8 mouse cellular contexts compared by ENCODE assay signal in genomic region chr10:75439211-75439811, GRCm38 (mm10). TPM values are rescaled to one million over a fixed set of nuclear protein-coding genes. Genes with fewer than 3 reads are reported as not detected.
A peak's percentile ranks its signal among the peaks of the same experiment; 100 is the strongest.
DNase-seq lines count a peak whose midpoint lies in the region; ATAC-seq and TF ChIP-seq lines count a peak whose summit lies in the region.

No protein-coding gene starts in this region.

- 0 out of 2 replicates have a peak overlapping the region, but pooled peaks have one; percentile 9 for H3K27ac ChIP-seq in heart, adult 2 months
- no peak overlapping the region for H3K27ac ChIP-seq in heart, embryonic 12.5 days (ENCODE audit: poor library complexity, severe bottlenecking)
- no peak overlapping the region for H3K27ac ChIP-seq in ES-E14 (ENCODE audit: insufficient read depth, low read depth, low read length, poor library complexity, severe bottlenecking)

- H3K4me3 ChIP-seq in heart, adult 2 months: no peak overlapping the region
- H3K4me3 ChIP-seq in heart, embryonic 12.5 days: no peak overlapping the region
- H3K4me3 ChIP-seq in ES-E14 (ENCODE audit: insufficient read depth in 1 of 2, low read depth in 1 of 2, low read length in 2 of 2, poor library complexity in 1 of 2, severe bottlenecking in 1 of 2): no peak overlapping the region

- H3K36me3 ChIP-seq in heart, adult 2 months (ENCODE audit: control insufficient read depth, insufficient read depth, low read length): no peaks in the 10 kb centered on the region
- H3K36me3 ChIP-seq in heart, embryonic 12.5 days: no peaks in the 10 kb centered on the region
- no peaks in the 10 kb centered on the region for H3K36me3 ChIP-seq in ES-E14 (ENCODE audit: control insufficient read depth, insufficient read depth, low read length, poor library complexity, severe bottlenecking)

- DNase-seq in heart, adult 2 months: peak in 1 of 2 experiments; percentile 62
- DNase-seq in ES-E14 (ENCODE audit: low read depth, low spot score): no peak
- peak; percentile 65 for DNase-seq in embryo, embryonic 10 days (ENCODE audit: low spot score)
- peak; percentile 53 to 67 for DNase-seq in heart, postnatal 36 days
- peak; percentile 61 for DNase-seq in left cerebral cortex, postnatal 4 days
- DNase-seq in natural killer cell, adult 2 months (ENCODE audit: low spot score in 2 of 2): peak; percentile 28 to 54
- no peak for DNase-seq in ovary, postnatal 36 days (ENCODE audit: low spot score)

- TF ChIP-seq EP300 in heart, adult 2 months (IDR thresholded peaks at IDR 0.05; ENCODE audit: insufficient read depth, low read depth, low read length): 0 out of 2 replicates have a peak, but pooled peaks have one; percentile 9

- H3K9me3 ChIP-seq in heart, embryonic 12.5 days (replicated peaks): no peaks in the 10 kb centered on the region
- no peaks in the 10 kb centered on the region for H3K9me3 ChIP-seq in ES-E14 (ENCODE audit: control insufficient read depth, insufficient read depth, low read depth, low read length)

- peak; percentile 90 for TF ChIP-seq CTCF in heart, adult 2 months (IDR thresholded peaks at IDR 0.05)

- in situ Hi-C loops in ES-E14 (cut with MboI; ENCODE audit: low sequenced_read_pairs in 2 of 2, unreplicated experiment in 2 of 2): loop anchor here in 1 of 2 experiments (5.0 kb wide), 1 partner anchor 252 kb away; no protein-coding TSS in a partner anchor

- TF ChIP-seq POLR2A in heart, adult 2 months (IDR thresholded peaks at IDR 0.05; ENCODE audit: insufficient read depth, low read depth, low read length): no peak

- H3K79me2 ChIP-seq in heart, adult 2 months (replicated peaks; ENCODE audit: control insufficient read depth, insufficient read depth, low read length): no peaks in the 10 kb centered on the region

- intact Hi-C loops in heart, adult 2 months (cut with DNase I): loop anchor here (1.0 to 5.0 kb wide), 2 partner anchors 47 to 184 kb away; no protein-coding TSS in a partner anchor
- intact Hi-C loops in heart, postnatal 36 days (cut with DNase I): loop anchor here (1.0 to 5.0 kb wide), 2 partner anchors 47 to 162 kb away; no protein-coding TSS in a partner anchor
- intact Hi-C loops in left cerebral cortex, postnatal 4 days (cut with DNase I): loop anchor here (2.0 to 5.0 kb wide), 2 partner anchors 123 to 162 kb away; partner anchors contain the start of gene Adora2a

- H3K4me2 ChIP-seq in heart, embryonic 12.5 days: no peak overlapping the region

- peaks cover 5% of the 10 kb centered on the region for H3K4me1 ChIP-seq in heart, adult 2 months (ENCODE audit: control insufficient read depth, insufficient read depth, low read length)
- peaks cover 33% of the 10 kb centered on the region for H3K4me1 ChIP-seq in heart, embryonic 12.5 days (replicated peaks)
- H3K4me1 ChIP-seq in ES-E14 (ENCODE audit: control insufficient read depth in 2 of 2, insufficient read depth in 2 of 2, low read length in 2 of 2, poor library complexity in 1 of 2): peaks cover 0 to 3% of the 10 kb centered on the region in 2 experiments; a peak in 1 of 4 replicates

- no peak overlapping the region for H3K9ac ChIP-seq in heart, adult 2 months (ENCODE audit: low read depth, low read length)
- H3K9ac ChIP-seq in heart, embryonic 12.5 days: no peak overlapping the region
- H3K9ac ChIP-seq in ES-E14 (ENCODE audit: insufficient read depth, low read depth, low read length, poor library complexity, severe bottlenecking): no peak overlapping the region

- no peak for ATAC-seq in heart, embryonic 12.5 days (ENCODE audit: insufficient number of reproducible peaks, low FRiP score)

- H3K27me3 ChIP-seq in heart, adult 2 months (ENCODE audit: control insufficient read depth, insufficient read depth, low read length): no peaks in the 10 kb centered on the region
- no peaks in the 10 kb centered on the region for H3K27me3 ChIP-seq in heart, embryonic 12.5 days (replicated peaks)

- WGBS in heart, adult 2 months: 26% methylated on average over 7 of the region's 7 CpGs
- WGBS in heart, embryonic 12.5 days: 43% methylated on average over 7 of the region's 7 CpGs

TF ChIP-seq in ES-E14, 5 proteins besides CTCF, POLR2A, EP300 and RAD21:
- TF ChIP-seq ZC3H11A (IDR thresholded peaks at IDR 0.05; ENCODE audit: borderline replicate concordance, low read depth, low read length): peak; percentile 63; the same call in 1 of the 2 replicates
- no peak for TF ChIP-seq CHD2 (IDR thresholded peaks at IDR 0.05; ENCODE audit: low read depth, low read length)
TF ChIP-seq in ES-E14: peak in this region for 1.

RNA-seq across cellular contexts. Expression of gene Upb1, which starts 38.4 kb away (rescaled TPM):
- total RNA-seq in heart, adult 2 months (2021): under 1 TPM; 0.70 to 0.89 TPM
- 0.35 and 0.70 TPM in 2 replicates for polyA plus RNA-seq in heart, adult 2 months (2012; rRNA removed)
- 0.15 and 0.17 TPM in 2 replicates for polyA plus RNA-seq in heart, embryonic 12.5 days (2016; fragmentation: Nextera tagmentation; extraction: Ambion mirVana)
- total RNA-seq in ES-E14 (2012; rRNA removed): 0.62 and 1.4 TPM in 2 replicates
- 1 to 10 TPM in 1 of 2 experiments, under 1 TPM in 1; 0.65 to 1.3 TPM for total RNA-seq in heart, postnatal 36 days (2021)
- total RNA-seq in left cerebral cortex, postnatal 4 days (2021): under 1 TPM; 0.12 to 0.52 TPM

Comparison
In these comparisons a context has a peak if more than half of its experiments do, and no peak if none do; other contexts are left out.
1. DNase-seq: peak in embryo, embryonic 10 days (single experiment), heart, postnatal 36 days (2 of 2), left cerebral cortex, postnatal 4 days (single experiment) and natural killer cell, adult 2 months (2 of 2); none in ES-E14 (single experiment) and ovary, postnatal 36 days (single experiment).